Mouse (Mus musculus) lung, adult 2 months (tissue): ENCODE measurements around the gene Acot5.

Experiments
- CTCF ChIP-seq: fragments of 200-500 bp; IDR thresholded peaks from 2 replicates; pipeline ENCODE4 v1.5.1; 2011; ENCODE audit warnings: mild to moderate bottlenecking, low read length, control low read depth; ENCODE audit not compliant: insufficient read depth
- POLR2A ChIP-seq: fragments of 200-500 bp; IDR thresholded peaks from 2 replicates; pipeline ENCODE4 v1.6.1; 2011; ENCODE audit warnings: low read depth, mild to moderate bottlenecking, control low read depth, low read length, borderline replicate concordance; ENCODE audit errors: extremely low read depth

- TF ChIP-seq CTCF (no peak), POLR2A (no peak)
Observed at GRCm38 (mm10) chr12:84110814-84111213, 41.7 kb downstream of the Acot5 start.
